ENCODE assay signal across 9 mouse cellular contexts in the genomic region with DNA sequence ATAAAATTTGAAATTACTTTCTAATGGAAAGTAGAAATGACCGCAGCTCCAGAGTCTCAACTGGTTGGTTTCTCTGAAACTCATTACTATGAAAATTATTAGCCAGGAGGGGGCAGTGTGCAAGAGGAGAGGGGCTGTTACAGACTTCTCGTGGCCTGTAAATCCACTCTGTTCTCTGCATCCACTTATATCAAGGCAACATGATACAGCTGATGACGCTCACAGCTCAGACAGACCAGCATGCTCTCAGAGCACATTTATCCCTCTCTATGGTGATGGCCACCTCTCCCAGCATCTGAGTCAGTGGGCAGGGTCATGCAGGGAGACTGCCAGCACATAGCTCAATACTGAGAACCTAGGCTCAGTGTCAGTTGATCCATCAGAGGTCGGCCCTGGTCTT.
DNase-seq lines count a peak whose midpoint lies in the region; ATAC-seq and TF ChIP-seq lines count a peak whose summit lies in the region.
"Had no signal": no experiment of that assay in that cellular context is flagged by ENCODE, and none has a peak within 500 bp of the region (broad histone marks: within the 10 kb centered on the region; RNA-seq: fewer than 3 reads in every experiment).

No protein-coding gene starts in this region.

- no peak overlapping the region for H3K9ac ChIP-seq in lung, embryonic 14.5 days
- H3K9ac ChIP-seq in forebrain, embryonic 14.5 days (ENCODE audit: low read length) = no peak overlapping the region
- H3K9ac ChIP-seq: liver, embryonic 13.5 days had no signal

- no peaks in the 10 kb centered on the region for H3K27me3 ChIP-seq in lung, embryonic 14.5 days (ENCODE audit: insufficient read depth, low read length)
- no peaks in the 10 kb centered on the region for H3K27me3 ChIP-seq in forebrain, embryonic 14.5 days (replicated peaks; ENCODE audit: control insufficient read depth, insufficient read depth, low read length)
- H3K27me3 ChIP-seq: liver, embryonic 13.5 days had no signal

- no peak overlapping the region for H3K4me2 ChIP-seq in lung, embryonic 14.5 days
- H3K4me2 ChIP-seq in forebrain, embryonic 14.5 days (ENCODE audit: low read length) = no peak overlapping the region
- H3K4me2 ChIP-seq: liver, embryonic 13.5 days had no signal

- H3K4me1 ChIP-seq in lung, embryonic 14.5 days (ENCODE audit: insufficient read depth) = no peaks in the 10 kb centered on the region
- no peaks in the 10 kb centered on the region for H3K4me1 ChIP-seq in forebrain, embryonic 14.5 days (ENCODE audit: control insufficient read depth, insufficient read depth, low read length)
- H3K4me1 ChIP-seq: liver, embryonic 13.5 days had no signal

- TF ChIP-seq CTCF in lung, embryonic 14.5 days (IDR thresholded peaks at IDR 0.05; ENCODE audit: low read depth) = peak; percentile 32; the same call in 1 of the 2 replicates

- DNase-seq in gastrocnemius, adult 18-20 months (ENCODE audit: low spot score) = peak; percentile 45
- DNase-seq in gastrocnemius, postnatal 4 days (ENCODE audit: low spot score in 2 of 2) = no peak
- peak; percentile 41 for DNase-seq in lung, embryonic 14.5 days
- DNase-seq in lung, postnatal 4 days = no peak
- DNase-seq in forebrain, embryonic 14.5 days (ENCODE audit: low spot score) = peak; percentile 38
- DNase-seq in naive thymus-derived CD4-positive, alpha-beta T cell, adult 2 months (ENCODE audit: low read depth) = peak; percentile 8
- DNase-seq in cerebellum, postnatal 25 days = no peak
- no peak for DNase-seq in frontal cortex, postnatal 14 days (ENCODE audit: low spot score in 2 of 2)
- DNase-seq: liver, embryonic 13.5 days had no signal

- H3K9me3 ChIP-seq in lung, embryonic 14.5 days (ENCODE audit: low read depth, low read length) = no peaks in the 10 kb centered on the region
- no peaks in the 10 kb centered on the region for H3K9me3 ChIP-seq in forebrain, embryonic 14.5 days (replicated peaks; ENCODE audit: control insufficient read depth, low read length)
- H3K9me3 ChIP-seq: liver, embryonic 13.5 days had no signal

- WGBS in lung, embryonic 14.5 days = 60% methylated on average over 4 of the region's 4 CpGs
- WGBS in forebrain, embryonic 14.5 days = 75% methylated on average over 4 of the region's 4 CpGs

- no peak overlapping the region for H3K27ac ChIP-seq in lung, embryonic 14.5 days (ENCODE audit: low read depth)
- H3K27ac ChIP-seq in forebrain, embryonic 14.5 days (ENCODE audit: low read depth, low read length) = no peak overlapping the region
- H3K27ac ChIP-seq: liver, embryonic 13.5 days had no signal

- H3K4me3 ChIP-seq in lung, embryonic 14.5 days (ENCODE audit: low read depth, low read length) = no peak overlapping the region
- H3K4me3 ChIP-seq in forebrain, embryonic 14.5 days (ENCODE audit: low read depth, low read length) = no peak overlapping the region
- H3K4me3 ChIP-seq: liver, embryonic 13.5 days had no signal

- H3K36me3 ChIP-seq in lung, embryonic 14.5 days (ENCODE audit: insufficient read depth) = 0 out of 2 replicates have a peak, but pooled peaks cover 12% of the 10 kb centered on the region
- no peaks in the 10 kb centered on the region; the same call in 1 of the 2 replicates for H3K36me3 ChIP-seq in forebrain, embryonic 14.5 days (ENCODE audit: control insufficient read depth, insufficient read depth, low read length)
- H3K36me3 ChIP-seq: liver, embryonic 13.5 days had no signal

- ATAC-seq in lung, embryonic 14.5 days (ENCODE audit: insufficient read depth) = peak; percentile 61; the same call in 1 of the 2 replicates
- 0 out of 2 replicates have a peak, but pooled peaks have one; percentile 50 for ATAC-seq in forebrain, embryonic 14.5 days

Comparison
In these comparisons a context has a peak if more than half of its experiments do, and no peak if none do; other contexts are left out.
1. DNase-seq: peak in gastrocnemius, adult 18-20 months (single experiment), lung, embryonic 14.5 days (single experiment), forebrain, embryonic 14.5 days (single experiment) and naive thymus-derived CD4-positive, alpha-beta T cell, adult 2 months (single experiment); none in gastrocnemius, postnatal 4 days (0 of 2), lung, postnatal 4 days (0 of 2), cerebellum, postnatal 25 days (0 of 2) and frontal cortex, postnatal 14 days (0 of 2).